Mouse (Mus musculus): ENCODE measurements around the gene Tstd2. TPM values are rescaled to one million over a fixed set of nuclear protein-coding genes. Genes with fewer than 3 reads are reported as not detected.

Gene Tstd2
- polyA plus RNA-seq, 1 experiment from 2014 or later: 17.2 TPM

GRCm38 (mm10) chr4:46151903-46152544 lies 13.5 kb upstream of the Tstd2 start:
- Histone ChIP-seq H3K9me3 (ENCODE audit: control insufficient read depth, low read length) (no peaks in the 10 kb centered on the region), H3K4me3 (ENCODE audit: low read depth, low read length) (no peak overlapping the region), H3K27ac (replicated peaks) (no peak overlapping the region), H3K36me3 (ENCODE audit: control insufficient read depth, insufficient read depth, low read length) (peaks cover 28% of the 10 kb centered on the region), H3K9ac (ENCODE audit: low read length) (no peak overlapping the region), H3K4me2 (replicated peaks; ENCODE audit: low read depth) (no peak overlapping the region), H3K27me3 (ENCODE audit: control insufficient read depth, insufficient read depth, low read length) (no peaks in the 10 kb centered on the region), H3K4me1 (replicated peaks; ENCODE audit: control insufficient read depth, insufficient read depth) (no peaks in the 10 kb centered on the region)
- ATAC-seq (ENCODE audit: low FRiP score, low TSS enrichment): no peak
- TF ChIP-seq EP300 (optimal IDR thresholded peaks at IDR 0.05) (no peak), CTCF (IDR thresholded peaks at IDR 0.05; ENCODE audit: low read depth) (no peak)
- WGBS: 92% methylated on average over 12 of the region's 12 CpGs
- no peak for DNase-seq (ENCODE audit: low spot score)

- Histone ChIP-seq H3K4me1 (replicated peaks; ENCODE audit: control insufficient read depth, insufficient read depth) (no peaks in the 10 kb centered on the region), H3K4me3 (ENCODE audit: low read depth, low read length) (no peak overlapping the region), H3K4me2 (replicated peaks; ENCODE audit: low read depth) (no peak overlapping the region), H3K36me3 (ENCODE audit: control insufficient read depth, insufficient read depth, low read length) (peaks cover 2% of the 10 kb centered on the region; the same call in 1 of the 2 replicates), H3K27ac (replicated peaks) (no peak overlapping the region), H3K9ac (ENCODE audit: low read length) (no peak overlapping the region), H3K27me3 (ENCODE audit: control insufficient read depth, insufficient read depth, low read length) (no peaks in the 10 kb centered on the region), H3K9me3 (ENCODE audit: control insufficient read depth, low read length) (no peaks in the 10 kb centered on the region)
- WGBS: 100% methylated on average over 1 of the region's 1 CpGs
- ATAC-seq (ENCODE audit: low FRiP score, low TSS enrichment) (no peak), DNase-seq (ENCODE audit: low spot score) (no peak)
- TF ChIP-seq EP300 (optimal IDR thresholded peaks at IDR 0.05) (no peak), CTCF (IDR thresholded peaks at IDR 0.05; ENCODE audit: low read depth) (no peak)
These were observed 8.4 kb upstream of the Tstd2 start for GRCm38 (mm10) chr4:46146881-46147280.

- no peaks in the 10 kb centered on the region for H3K27me3 ChIP-seq (ENCODE audit: control insufficient read depth, insufficient read depth, low read length)
- H3K27ac ChIP-seq (replicated peaks): no peak overlapping the region
- DNase-seq (ENCODE audit: low spot score) (no peak), ATAC-seq (ENCODE audit: low FRiP score, low TSS enrichment) (no peak)
- no peaks in the 10 kb centered on the region for H3K9me3 ChIP-seq (ENCODE audit: control insufficient read depth, low read length)
- no peak overlapping the region for H3K9ac ChIP-seq (ENCODE audit: low read length)
- H3K36me3 ChIP-seq (ENCODE audit: control insufficient read depth, insufficient read depth, low read length): no peaks in the 10 kb centered on the region; the same call in 1 of the 2 replicates
- no peak overlapping the region for H3K4me2 ChIP-seq (replicated peaks; ENCODE audit: low read depth)
- TF ChIP-seq CTCF (IDR thresholded peaks at IDR 0.05; ENCODE audit: low read depth) (peak; percentile 56), EP300 (optimal IDR thresholded peaks at IDR 0.05) (no peak)
- H3K4me3 ChIP-seq (ENCODE audit: low read depth, low read length): no peak overlapping the region
- peaks cover 3% of the 10 kb centered on the region; the same call in 1 of the 2 replicates for H3K4me1 ChIP-seq (replicated peaks; ENCODE audit: control insufficient read depth, insufficient read depth)
- 69% methylated on average over 3 of the region's 3 CpGs for WGBS
These were observed 5.8 kb upstream of the Tstd2 start for GRCm38 (mm10) chr4:46144323-46144722.

GRCm38 (mm10) chr4:46137629-46138286 lies 736 bp downstream of the Tstd2 start:
- TF ChIP-seq EP300 (optimal IDR thresholded peaks at IDR 0.05) (no peak), CTCF (IDR thresholded peaks at IDR 0.05; ENCODE audit: low read depth) (no peak)
- 2% methylated on average over 17 of the region's 17 CpGs for WGBS
- peak; percentile 29 for DNase-seq (ENCODE audit: low spot score)
- Histone ChIP-seq H3K4me3 (ENCODE audit: low read depth, low read length) (peak overlapping the region; percentile 86), H3K4me2 (replicated peaks; ENCODE audit: low read depth) (peak overlapping the region; percentile 84), H3K9me3 (ENCODE audit: control insufficient read depth, low read length) (no peaks in the 10 kb centered on the region), H3K36me3 (ENCODE audit: control insufficient read depth, insufficient read depth, low read length) (peaks cover 5% of the 10 kb centered on the region; the same call in 1 of the 2 replicates), H3K27ac (replicated peaks) (peak overlapping the region; percentile 98), H3K27me3 (ENCODE audit: control insufficient read depth, insufficient read depth, low read length) (no peaks in the 10 kb centered on the region), H3K4me1 (replicated peaks; ENCODE audit: control insufficient read depth, insufficient read depth) (peaks cover 3% of the 10 kb centered on the region; the same call in 1 of the 2 replicates), H3K9ac (ENCODE audit: low read length) (peak overlapping the region; percentile 93)
- ATAC-seq (ENCODE audit: low FRiP score, low TSS enrichment): peak; percentile 51

- no peaks in the 10 kb centered on the region for H3K27me3 ChIP-seq (ENCODE audit: control insufficient read depth, insufficient read depth, low read length)
- TF ChIP-seq CTCF (IDR thresholded peaks at IDR 0.05; ENCODE audit: low read depth) (no peak), EP300 (optimal IDR thresholded peaks at IDR 0.05) (no peak)
- H3K4me3 ChIP-seq (ENCODE audit: low read depth, low read length): no peak overlapping the region
- no peak for ATAC-seq (ENCODE audit: low FRiP score, low TSS enrichment)
- no peak for DNase-seq (ENCODE audit: low spot score)
- no peaks in the 10 kb centered on the region for H3K4me1 ChIP-seq (replicated peaks; ENCODE audit: control insufficient read depth, insufficient read depth)
- H3K9me3 ChIP-seq (ENCODE audit: control insufficient read depth, low read length): no peaks in the 10 kb centered on the region
- peaks cover 12% of the 10 kb centered on the region for H3K36me3 ChIP-seq (ENCODE audit: control insufficient read depth, insufficient read depth, low read length)
- 84% methylated on average over 6 of the region's 6 CpGs for WGBS
- H3K27ac ChIP-seq (replicated peaks): no peak overlapping the region
- H3K9ac ChIP-seq (ENCODE audit: low read length): no peak overlapping the region
- H3K4me2 ChIP-seq (replicated peaks; ENCODE audit: low read depth): no peak overlapping the region
These were observed 6.7 kb downstream of the Tstd2 start for GRCm38 (mm10) chr4:46131791-46132190.

- Histone ChIP-seq H3K9ac (ENCODE audit: low read length) (no peak overlapping the region), H3K27ac (replicated peaks) (no peak overlapping the region), H3K4me3 (ENCODE audit: low read depth, low read length) (no peak overlapping the region), H3K27me3 (ENCODE audit: control insufficient read depth, insufficient read depth, low read length) (no peaks in the 10 kb centered on the region), H3K36me3 (ENCODE audit: control insufficient read depth, insufficient read depth, low read length) (peaks cover 16% of the 10 kb centered on the region), H3K4me2 (replicated peaks; ENCODE audit: low read depth) (no peak overlapping the region), H3K4me1 (replicated peaks; ENCODE audit: control insufficient read depth, insufficient read depth) (no peaks in the 10 kb centered on the region), H3K9me3 (ENCODE audit: control insufficient read depth, low read length) (no peaks in the 10 kb centered on the region)
- peak; percentile 81 for TF ChIP-seq CTCF (IDR thresholded peaks at IDR 0.05; ENCODE audit: low read depth)
- TF ChIP-seq EP300 (optimal IDR thresholded peaks at IDR 0.05): no peak
- no peak for ATAC-seq (ENCODE audit: low FRiP score, low TSS enrichment)
- WGBS: 65% methylated on average over 3 of the region's 3 CpGs
- DNase-seq (ENCODE audit: low spot score): peak; percentile 72
These were observed 8.3 kb downstream of the Tstd2 start for GRCm38 (mm10) chr4:46130221-46130620.
